Mouse (Mus musculus) hindbrain, embryonic 16.5 days (tissue): ENCODE data around the gene Krtap29-1. TPM values are rescaled to one million over a fixed set of nuclear protein-coding genes. Genes with fewer than 3 reads are reported as not detected.
A peak's percentile ranks its signal among the peaks of the same experiment; 100 is the strongest.

ENCODE experiments used
- ATAC-seq: fragments of 200-750 bp; cut with Nextera tagmentation; 2 replicates; pipeline ENCODE4 v1.8.0; 2017; ENCODE audit warnings: moderate TSS enrichment, moderate library complexity
- H3K27ac ChIP-seq: fragments of 300-500 bp; sonication (generic); 2 replicates; pipeline ENCODE4 v1.5.1; 2014; ENCODE audit warnings: low read depth, mild to moderate bottlenecking, control low read depth, low read length, moderate library complexity
- H3K27me3 ChIP-seq: fragments of 300-500 bp; sonication (generic); replicated peaks from 2 replicates; pipeline ENCODE4 v1.6.1; 2014; ENCODE audit warnings: low read length; ENCODE audit not compliant: control insufficient read depth, insufficient read depth
- H3K36me3 ChIP-seq: fragments of 300-500 bp; sonication (generic); 2 replicates; pipeline ENCODE4 v1.6.1; 2014; ENCODE audit warnings: mild to moderate bottlenecking, low read length, moderate library complexity, mixed read lengths; ENCODE audit not compliant: control insufficient read depth, insufficient read depth
- H3K4me1 ChIP-seq: fragments of 300-500 bp; sonication (generic); 2 replicates; pipeline ENCODE4 v1.6.1; 2014; ENCODE audit warnings: low read depth, low read length; ENCODE audit not compliant: control insufficient read depth, insufficient read depth
- H3K4me2 ChIP-seq: fragments of 300-500 bp; sonication (generic); 2 replicates; pipeline ENCODE4 v1.6.1; 2014; ENCODE audit warnings: mild to moderate bottlenecking, low read length, control low read depth, moderate library complexity
- H3K4me3 ChIP-seq: fragments of 300-500 bp; sonication (generic); 2 replicates; pipeline ENCODE4 v1.5.1; 2014; ENCODE audit warnings: mild to moderate bottlenecking, low read length, control low read depth, moderate library complexity
- H3K9ac ChIP-seq: fragments of 300-500 bp; sonication (generic); 2 replicates; pipeline ENCODE4 v1.6.1; 2014; ENCODE audit warnings: low read depth, mild to moderate bottlenecking, control low read depth, low read length, moderate library complexity
- H3K9me3 ChIP-seq: fragments of 300-500 bp; sonication (generic); 2 replicates; pipeline ENCODE4 v1.6.1; 2014; ENCODE audit warnings: mild to moderate bottlenecking, low read length, moderate library complexity; ENCODE audit not compliant: control insufficient read depth
- WGBS: fragments of 180-500 bp; shearing (Covaris S2); extraction: QIAGEN DNeasy Blood & Tissue Kit; methylation state at CpG from one replicate; pipeline ENCODE4 v1.1.7; 2014; 5-methylcytosine and 5-hydroxymethylcytosine counted together
- polyA plus RNA-seq: library from polyadenylated mRNA; unstranded; fragments of >200 nt; fragmentation: Nextera tagmentation; extraction: Ambion mirVana; gene quantifications from 2 replicates; pipeline ENCODE4 v1.2.1, GENCODE M21; 2015

Krtap29-1 gene
- polyA plus RNA-seq, 1 experiment from 2014 or later, result not detected

DNA sequence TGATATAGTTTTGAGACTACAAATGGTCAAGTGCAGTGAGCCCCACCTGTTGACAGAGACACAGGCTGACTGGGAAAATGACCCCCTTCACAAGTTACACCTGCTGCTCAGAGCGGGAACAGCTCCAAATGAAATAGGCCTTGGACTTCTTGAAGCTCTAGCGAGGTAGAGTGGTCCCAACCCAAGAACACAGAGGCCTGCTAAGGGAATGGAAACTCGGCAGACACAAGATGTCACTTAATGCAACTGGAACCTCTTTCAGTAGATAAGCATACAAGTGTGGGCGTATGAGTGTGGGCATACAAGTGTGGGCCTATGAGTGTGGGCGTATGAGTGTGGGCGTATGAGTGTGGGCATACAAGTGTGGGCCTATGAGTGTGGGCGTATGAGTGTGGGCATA, 20.2 kb upstream of the Krtap29-1 start:
- ATAC-seq, result no peak
- no peaks in the 10 kb centered on the region for H3K36me3 ChIP-seq
- 95% methylated on average over 7 of the region's 7 CpGs for WGBS
- H3K9me3 ChIP-seq, result 0 out of 2 replicates have a peak, but pooled peaks cover 3% of the 10 kb centered on the region
- no peaks in the 10 kb centered on the region for H3K27me3 ChIP-seq
- no peak overlapping the region for H3K27ac ChIP-seq
- H3K4me2 ChIP-seq, result no peak overlapping the region
- H3K9ac ChIP-seq, result no peak overlapping the region
- H3K4me1 ChIP-seq, result no peaks in the 10 kb centered on the region
- H3K4me3 ChIP-seq, result no peak overlapping the region

DNA sequence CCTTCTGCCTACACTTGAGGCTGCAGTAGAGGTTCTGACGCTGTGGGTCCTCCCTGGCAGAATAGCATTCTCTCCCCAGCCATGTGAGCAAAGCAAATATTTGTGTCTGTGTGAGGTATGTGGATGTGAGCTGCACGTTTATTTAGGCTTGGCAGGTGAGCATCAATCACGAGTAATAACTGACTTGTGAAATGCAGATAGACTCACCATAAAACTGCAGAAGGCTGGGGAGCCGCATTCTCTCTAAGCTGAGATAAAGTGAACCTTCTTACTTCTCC, 15.5 kb upstream of the Krtap29-1 start:
- ATAC-seq, result no peak
- H3K4me3 ChIP-seq, result no peak overlapping the region
- no peaks in the 10 kb centered on the region for H3K9me3 ChIP-seq
- 66% methylated on average over 4 of the region's 4 CpGs for WGBS
- H3K27ac ChIP-seq, result no peak overlapping the region
- no peaks in the 10 kb centered on the region for H3K4me1 ChIP-seq
- no peaks in the 10 kb centered on the region for H3K36me3 ChIP-seq
- H3K27me3 ChIP-seq, result no peaks in the 10 kb centered on the region
- H3K9ac ChIP-seq, result no peak overlapping the region; the same call in 1 of the 2 replicates
- no peak overlapping the region; the same call in 1 of the 2 replicates for H3K4me2 ChIP-seq

DNA sequence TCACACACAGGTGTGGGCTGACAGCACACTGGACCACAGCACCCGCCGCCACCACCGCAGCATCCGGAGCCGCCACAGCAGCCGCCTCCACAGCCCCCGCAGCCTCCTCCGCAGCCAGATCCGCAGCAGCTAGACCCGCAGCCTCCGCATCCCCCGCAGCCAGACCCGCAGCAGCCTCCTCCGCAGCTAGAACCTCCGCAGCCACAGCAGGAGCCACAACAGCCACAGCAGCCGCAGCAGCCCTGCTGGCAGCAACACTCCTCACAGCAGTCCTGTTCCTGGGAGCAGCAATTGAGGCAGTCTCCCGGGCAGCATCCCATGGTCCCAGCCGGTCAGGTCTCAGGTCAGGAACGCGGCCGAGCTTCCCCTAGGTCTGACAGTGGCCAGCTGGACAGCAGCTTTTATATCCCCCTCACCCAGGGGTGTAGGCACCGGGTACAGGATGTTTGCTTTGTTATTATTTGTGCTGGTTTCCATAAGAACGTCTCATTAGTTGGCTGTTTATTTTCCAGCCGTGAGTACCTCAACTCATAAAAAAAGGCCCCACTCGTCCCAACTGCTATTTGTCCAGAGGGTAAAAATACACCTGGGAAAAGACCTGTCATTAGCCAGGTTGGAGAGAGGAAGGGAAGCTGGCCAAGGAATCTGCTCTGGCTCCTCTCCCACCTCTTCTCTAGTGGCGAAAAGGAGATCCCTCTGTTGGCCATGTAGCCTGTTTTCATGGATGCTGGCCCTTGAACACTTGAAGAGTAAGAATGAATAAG, 14.9 kb upstream of the Krtap29-1 start, which contains the start of gene Krtap17-1:
Gene Krtap17-1 (minus strand): TSS at position 375 of the 764 bp plus-strand sequence.
- Histone ChIP-seq H3K4me1 (no peaks in the 10 kb centered on the region), H3K9me3 (no peaks in the 10 kb centered on the region), H3K36me3 (no peaks in the 10 kb centered on the region), H3K9ac (peak within 1 kb of the TSS; percentile 56), H3K4me2 (peak within 1 kb of the TSS; percentile 52), H3K27me3 (no peaks in the 10 kb centered on the region), H3K4me3 (peak within 1 kb of the TSS; percentile 24), H3K27ac (no peak within 1 kb of the TSS)
- ATAC-seq, result no peak
- 28% methylated on average over 24 of the region's 26 CpGs for WGBS

DNA sequence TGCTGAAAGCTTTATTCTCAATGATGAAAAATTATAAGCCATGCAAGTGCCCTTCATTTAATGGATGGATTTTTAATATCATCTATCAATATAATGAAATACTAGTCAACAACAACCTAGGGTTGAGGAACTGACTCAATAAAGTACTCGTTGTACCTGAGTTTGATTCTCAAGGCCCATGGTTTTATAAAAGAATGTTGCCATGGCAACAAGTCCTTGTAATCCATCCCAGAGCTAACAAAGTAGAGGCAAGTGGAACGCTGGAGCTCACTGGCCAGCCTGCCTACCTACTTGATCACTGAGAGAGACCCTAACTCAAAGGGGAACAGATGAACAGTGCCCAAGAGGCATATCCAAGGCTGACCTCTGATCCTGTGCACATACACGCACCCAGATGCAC, 11.7 kb upstream of the Krtap29-1 start:
- no peak overlapping the region for H3K9ac ChIP-seq
- 68% methylated on average over 3 of the region's 3 CpGs for WGBS
- H3K36me3 ChIP-seq, result no peaks in the 10 kb centered on the region
- no peak for ATAC-seq
- H3K27me3 ChIP-seq, result no peaks in the 10 kb centered on the region
- H3K9me3 ChIP-seq, result no peaks in the 10 kb centered on the region
- H3K4me2 ChIP-seq, result no peak overlapping the region
- no peak overlapping the region for H3K4me3 ChIP-seq
- peaks cover 4% of the 10 kb centered on the region; the same call in 1 of the 2 replicates for H3K4me1 ChIP-seq
- H3K27ac ChIP-seq, result no peak overlapping the region

DNA sequence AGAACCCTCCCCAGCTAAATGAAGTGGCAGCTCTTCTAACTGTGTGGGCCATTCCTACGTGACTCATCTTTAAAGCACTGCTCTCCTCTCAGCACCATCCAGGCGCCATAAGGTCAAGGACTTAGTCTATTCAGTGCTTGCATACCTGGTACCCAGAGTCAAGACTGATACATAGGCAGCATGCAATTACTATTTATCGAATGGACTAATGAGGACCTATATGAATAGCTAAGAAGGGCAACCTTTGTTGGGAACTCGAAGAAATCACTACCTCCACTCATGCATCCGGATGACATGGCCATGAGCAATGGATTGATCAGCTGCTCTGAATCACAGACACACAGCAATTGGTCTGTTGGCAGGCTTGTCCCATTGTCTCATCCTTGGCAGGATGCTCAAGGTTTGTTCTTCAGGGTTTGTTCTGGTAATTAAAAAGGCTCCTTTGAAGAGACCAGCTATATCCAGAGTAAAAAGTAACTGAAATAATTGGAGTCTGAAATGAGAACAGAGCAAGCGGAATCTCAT, 11.1 kb upstream of the Krtap29-1 start:
- Histone ChIP-seq H3K9me3 (no peaks in the 10 kb centered on the region), H3K4me1 (peaks cover 4% of the 10 kb centered on the region; the same call in 1 of the 2 replicates), H3K9ac (no peak overlapping the region), H3K36me3 (no peaks in the 10 kb centered on the region), H3K27ac (no peak overlapping the region), H3K4me2 (no peak overlapping the region), H3K27me3 (no peaks in the 10 kb centered on the region), H3K4me3 (no peak overlapping the region)
- no peak for ATAC-seq
- 85% methylated on average over 6 of the region's 6 CpGs for WGBS

DNA sequence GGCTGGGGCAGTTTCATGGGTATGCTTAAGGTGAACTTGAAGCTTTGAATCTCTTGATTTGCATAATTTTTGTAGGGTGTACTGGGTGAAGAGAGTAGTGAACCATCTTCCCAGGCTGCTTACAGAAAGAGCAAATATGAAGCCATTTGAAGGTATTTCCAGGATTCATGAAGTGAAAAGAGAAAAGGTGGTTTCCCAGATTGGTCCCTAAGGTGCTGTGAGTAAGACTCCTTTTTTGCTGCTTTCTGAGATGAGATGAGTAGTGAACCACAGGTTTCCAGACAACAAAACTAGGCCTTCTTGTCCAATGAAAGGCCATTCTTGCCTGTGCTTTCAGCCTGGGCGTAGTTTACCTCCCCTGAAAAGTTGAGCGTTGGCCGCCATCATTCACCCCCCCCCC, 9.7 kb upstream of the Krtap29-1 start:
- H3K36me3 ChIP-seq, result no peaks in the 10 kb centered on the region
- H3K4me2 ChIP-seq, result no peak overlapping the region
- H3K27me3 ChIP-seq, result no peaks in the 10 kb centered on the region
- peaks cover 6% of the 10 kb centered on the region; the same call in 1 of the 2 replicates for H3K4me1 ChIP-seq
- H3K27ac ChIP-seq, result no peak overlapping the region
- no peaks in the 10 kb centered on the region for H3K9me3 ChIP-seq
- no peak overlapping the region for H3K4me3 ChIP-seq
- no peak overlapping the region for H3K9ac ChIP-seq
- ATAC-seq, result no peak
- WGBS, result 95% methylated on average over 3 of the region's 3 CpGs

DNA sequence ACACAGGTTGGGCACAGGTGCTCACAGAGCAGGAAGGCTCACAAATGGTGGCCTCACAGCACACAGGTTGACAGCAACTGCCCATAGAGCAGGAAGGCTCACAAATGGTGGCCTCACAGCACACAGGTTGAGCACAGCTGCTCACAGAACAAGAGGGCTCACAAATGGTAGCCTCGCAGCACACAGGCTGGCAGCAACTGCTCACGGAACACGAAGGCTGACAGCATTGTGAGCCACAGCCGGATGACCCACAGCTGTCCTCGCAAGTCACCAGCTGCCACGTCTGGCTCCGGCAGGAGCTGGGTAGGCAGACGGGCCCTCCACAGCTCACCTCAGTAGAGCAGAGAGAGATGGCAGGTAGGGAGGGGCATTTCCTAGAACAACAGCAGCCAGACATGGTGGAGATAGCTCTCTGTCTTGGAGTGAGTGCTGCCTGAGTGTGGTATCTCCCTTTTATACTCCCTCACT, 7.4 kb upstream of the Krtap29-1 start, which contains the start of gene Krtap16-1:
Gene Krtap16-1 (minus strand): TSS at position 418 of the 468 bp plus-strand sequence.
- H3K27me3 ChIP-seq, result 0 out of 2 replicates have a peak, but pooled peaks cover 2% of the 10 kb centered on the region
- no peak for ATAC-seq
- peak within 1 kb of the TSS; percentile 13; the same call in 1 of the 2 replicates for H3K9ac ChIP-seq
- H3K4me2 ChIP-seq, result 0 out of 2 replicates have a peak within 1 kb of the TSS, but pooled peaks have one; percentile 5
- H3K27ac ChIP-seq, result peak within 1 kb of the TSS; percentile 74
- no peaks in the 10 kb centered on the region for H3K36me3 ChIP-seq
- 80% methylated on average over 8 of the region's 8 CpGs for WGBS
- H3K9me3 ChIP-seq, result no peaks in the 10 kb centered on the region
- H3K4me3 ChIP-seq, result no peak within 1 kb of the TSS
- H3K4me1 ChIP-seq, result peaks cover 6% of the 10 kb centered on the region; the same call in 1 of the 2 replicates

DNA sequence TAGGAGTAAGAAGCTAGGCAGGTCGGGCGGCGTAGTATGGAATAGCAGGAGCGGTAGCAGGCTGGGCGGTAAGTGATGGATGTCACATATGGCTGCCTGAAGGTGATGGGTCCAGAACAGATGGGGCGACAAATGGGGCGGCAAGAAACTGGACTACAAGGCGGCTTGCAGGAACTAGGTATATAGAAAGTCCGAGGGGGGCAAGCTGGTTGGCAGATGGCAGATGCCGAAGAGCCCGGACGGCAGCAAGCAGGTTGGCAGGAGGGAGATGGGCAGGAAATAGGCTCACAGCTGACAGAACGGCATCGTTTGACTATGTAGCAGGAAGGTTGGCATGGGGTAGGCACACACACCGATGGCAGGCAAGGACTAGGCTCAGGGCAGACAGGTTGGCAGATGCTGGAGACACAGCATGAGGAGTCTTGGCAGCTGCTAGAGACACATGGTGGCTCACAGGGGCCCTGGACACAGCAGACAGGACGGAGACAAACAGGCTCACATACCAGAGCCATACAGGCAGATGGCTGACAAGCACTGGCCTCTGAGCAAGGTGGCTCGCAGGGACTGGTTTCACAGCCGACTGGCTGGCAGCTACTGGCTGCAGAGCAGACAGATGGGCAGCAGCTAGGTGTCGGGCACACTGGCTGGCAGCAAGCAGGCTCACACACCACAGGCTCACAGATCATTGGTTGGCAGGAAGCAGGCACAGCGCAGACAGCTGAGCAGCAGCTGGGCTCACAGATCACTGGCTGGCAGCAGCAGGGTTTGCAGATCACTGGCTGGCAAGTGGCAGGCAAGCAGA, 6.6 kb upstream of the Krtap29-1 start:
- H3K4me2 ChIP-seq, result no peak overlapping the region
- no peaks in the 10 kb centered on the region for H3K9me3 ChIP-seq
- no peaks in the 10 kb centered on the region for H3K36me3 ChIP-seq
- peak; percentile 94 for ATAC-seq
- peak overlapping the region; percentile 13; the same call in 1 of the 2 replicates for H3K9ac ChIP-seq
- 66% methylated on average over 20 of the region's 20 CpGs for WGBS
- peaks cover 6% of the 10 kb centered on the region; the same call in 1 of the 2 replicates for H3K4me1 ChIP-seq
- peak overlapping the region; percentile 74 for H3K27ac ChIP-seq
- 0 out of 2 replicates have a peak, but pooled peaks cover 2% of the 10 kb centered on the region for H3K27me3 ChIP-seq
- H3K4me3 ChIP-seq, result no peak overlapping the region
